Mouse (Mus musculus) CH12.LX (cell line): ENCODE data around the gene Fbxo30. TPM values are rescaled to one million over a fixed set of nuclear protein-coding genes. Genes with fewer than 3 reads are reported as not detected.

Experiments used
- DNase-seq: peaks from one replicate; pipeline ENCODE4 v3.0.0-alpha.2; 2013; ENCODE audit errors: extremely low read depth
- H3K27ac ChIP-seq: 2 replicates; pipeline ENCODE4 v1.5.1; 2012; ENCODE audit warnings: low read depth, mild to moderate bottlenecking, control low read depth, moderate library complexity; ENCODE audit not compliant: insufficient read depth
- H3K27me3 ChIP-seq: replicated peaks from 2 replicates; pipeline ENCODE3; 2012; ENCODE audit warnings: inconsistent platforms
- H3K36me3 ChIP-seq, 2 experiments: replicated peaks in 1 of 2; 2 replicates each; pipeline versions ENCODE3 to v1.6.1; 2012; ENCODE audit warnings: inconsistent platforms in 1 of 2, low read length in 1 of 2, mild to moderate bottlenecking in 1 of 2, mixed read lengths in 1 of 2, moderate library complexity in 1 of 2; ENCODE audit not compliant: control insufficient read depth in 1 of 2, insufficient read depth in 1 of 2
- H3K4me1 ChIP-seq, 2 experiments: 2 replicates each; pipeline ENCODE4 v1.6.1; 2012; ENCODE audit warnings: inconsistent platforms in 1 of 2, moderate library complexity in 1 of 2; ENCODE audit not compliant: insufficient read depth in 2 of 2, control insufficient read depth in 1 of 2
- H3K4me2 ChIP-seq: 2 replicates; pipeline ENCODE4 v1.6.1; 2012; ENCODE audit warnings: low read depth, mild to moderate bottlenecking, control low read depth; ENCODE audit not compliant: poor library complexity, insufficient read depth, severe bottlenecking
- H3K4me3 ChIP-seq, 3 experiments: fragments of 150-350 bp in 1 of 3; sonication (generic) in 1 of 3; replicated peaks in 1 of 3; 2 replicates each; pipeline versions ENCODE3 to v1.5.1; 2011 to 2012; ENCODE audit warnings: low read depth in 2 of 3, low read length in 2 of 3, mild to moderate bottlenecking in 2 of 3, moderate library complexity in 2 of 3, control low read depth in 1 of 3, improper control_type of control experiment in 1 of 3, inconsistent platforms in 1 of 3, mixed read lengths in 1 of 3; ENCODE audit not compliant: poor library complexity in 1 of 3
- H3K79me2 ChIP-seq: replicated peaks from 2 replicates; pipeline ENCODE4 v1.6.1; 2012; ENCODE audit warnings: mild to moderate bottlenecking, moderate library complexity; ENCODE audit not compliant: control insufficient read depth, poor library complexity, insufficient read depth, severe bottlenecking; ENCODE audit errors: extremely low read depth
- H3K9ac ChIP-seq: 2 replicates; pipeline ENCODE4 v1.6.1; 2012; ENCODE audit warnings: low read depth, mild to moderate bottlenecking, control low read depth, moderate library complexity; ENCODE audit not compliant: insufficient read depth
- H3K9me3 ChIP-seq: replicated peaks from 2 replicates; pipeline ENCODE3; 2012; ENCODE audit warnings: low read length, inconsistent platforms, mixed read lengths
- CTCF ChIP-seq, 2 experiments: IDR thresholded peaks in 1 of 2; conservative IDR thresholded peaks in 1 of 2; 2 replicates each; pipeline ENCODE4 v1.5.1; 2011 to 2012; ENCODE audit warnings: low read depth in 2 of 2, low read length in 2 of 2, improper control_type of control experiment in 1 of 2, inconsistent platforms in 1 of 2, mild to moderate bottlenecking in 1 of 2, moderate library complexity in 1 of 2
- ELF1 ChIP-seq: IDR thresholded peaks from 2 replicates; pipeline ENCODE4 v1.6.1; 2014; ENCODE audit warnings: low read depth, mild to moderate bottlenecking, inconsistent platforms, low read length, improper control_type of control experiment
- EP300 ChIP-seq: IDR thresholded peaks from 2 replicates; pipeline ENCODE4 v1.6.1; 2011; ENCODE audit warnings: low read length, improper control_type of control experiment
- ETS1 ChIP-seq: conservative IDR thresholded peaks from 2 replicates; pipeline ENCODE4 v1.6.1; 2012; ENCODE audit warnings: low read depth, mild to moderate bottlenecking, inconsistent platforms, low read length, improper control_type of control experiment, moderate library complexity
- JUND ChIP-seq: conservative IDR thresholded peaks from 2 replicates; pipeline ENCODE4 v1.6.1; 2011; ENCODE audit warnings: low read depth, low read length, improper control_type of control experiment
- MAFK ChIP-seq: IDR thresholded peaks from 2 replicates; pipeline ENCODE4 v1.6.1; 2011; ENCODE audit warnings: low read length, improper control_type of control experiment; ENCODE audit not compliant: insufficient replicate concordance
- MEF2A ChIP-seq: IDR thresholded peaks from 2 replicates; pipeline ENCODE4 v1.6.1; 2014; ENCODE audit warnings: low read depth, mild to moderate bottlenecking, inconsistent platforms, low read length, improper control_type of control experiment, borderline replicate concordance
- POLR2A ChIP-seq: IDR thresholded peaks from 2 replicates; pipeline ENCODE4 v1.6.1; 2011; ENCODE audit warnings: low read depth, mild to moderate bottlenecking, improper control_type of control experiment, low read length
- TBP ChIP-seq: conservative IDR thresholded peaks from 2 replicates; pipeline ENCODE4 v1.6.1; 2011; ENCODE audit warnings: low read depth, low read length, improper control_type of control experiment
- ZMIZ1 ChIP-seq: IDR thresholded peaks from 2 replicates; pipeline ENCODE4 v1.6.1; 2012; ENCODE audit warnings: low read depth, mild to moderate bottlenecking, inconsistent platforms, low read length, improper control_type of control experiment
- dilution Hi-C: fragments of 300-500 bp; cut with MboI; formaldehyde crosslinking; loops from 2 replicates; pipeline ENCODE4 v1.14.3; 2020; ENCODE audit warnings: low sequenced_read_pairs; ENCODE audit not compliant: extremely low pct_unique_long_range_greater_than_20kb, extremely low pct_ligation_motif_present
- in situ Hi-C: fragments of 300-500 bp; cut with MboI; formaldehyde crosslinking; loops from 3 replicates; pipeline ENCODE4 v1.14.3; 2019; ENCODE audit warnings: low sequenced_read_pairs, low pct_ligation_motif_present, low pct_unique_long_range_greater_than_20kb, mixed read lengths
- polyA plus RNA-seq: library from polyadenylated mRNA; unstranded; fragments of >175 nt; gene quantifications from 2 replicates; pipeline ENCODE4 v1.2.1, GENCODE M21; 2012; ENCODE audit warnings: low read depth; ENCODE audit not compliant: insufficient read length
- total RNA-seq, 2 experiments: library from RNA; depleted of rRNA; stranded (reverse); fragments of 300-350 nt in 1 of 2; fragments of >200 nt in 1 of 2; gene quantifications; 2 replicates each; pipeline ENCODE4 v1.2.3; 2012 to 2014

Gene Fbxo30
- total and polyA plus RNA-seq, 3 experiments = 1.8 to 3.1 (median 2.6) TPM

- dilution Hi-C loops = no loop called here
These were observed 42.2 kb downstream of the Fbxo30 start for GRCm38 (mm10) chr10:11323202-11323898.

GRCm38 (mm10) chr10:11326526-11326925 lies 45.4 kb downstream of the Fbxo30 start:
- no peak overlapping the region for H3K9ac ChIP-seq
- dilution Hi-C loops = no loop called here
- no peaks in the 10 kb centered on the region for H3K9me3 ChIP-seq
- no peak overlapping the region for H3K27ac ChIP-seq
- H3K4me2 ChIP-seq = no peak overlapping the region
- TF ChIP-seq ELF1 (no peak), CTCF (conservative IDR thresholded peaks at IDR 0.05 in 1 of 2, IDR thresholded peaks at IDR 0.05 in 1 of 2; ENCODE audit: low read depth in 2 of 2, low read length in 2 of 2) (peak in 1 of 2 experiments; percentile 42; a peak in 3 of 4 replicates)
- no peak overlapping the region for H3K4me3 ChIP-seq
- no peaks in the 10 kb centered on the region for H3K27me3 ChIP-seq
- no peak for DNase-seq
- H3K4me1 ChIP-seq = peaks cover 7 to 15% of the 10 kb centered on the region in 2 experiments; a peak in 3 of 4 replicates
- H3K36me3 ChIP-seq = no peaks in the 10 kb centered on the region
- in situ Hi-C loops = no loop called here
- H3K79me2 ChIP-seq = no peaks in the 10 kb centered on the region

More at GRCm38 (mm10) chr10:11323202-11323898, 42.2 kb downstream of the Fbxo30 start:
- DNase-seq = peak; percentile 44
- Histone ChIP-seq H3K9me3 (no peaks in the 10 kb centered on the region), H3K4me2 (no peak overlapping the region), H3K4me3 (no peak overlapping the region), H3K36me3 (no peaks in the 10 kb centered on the region), H3K9ac (no peak overlapping the region), H3K79me2 (no peaks in the 10 kb centered on the region), H3K4me1 (peaks cover 7 to 15% of the 10 kb centered on the region in 2 experiments; a peak in 3 of 4 replicates), H3K27ac (no peak overlapping the region), H3K27me3 (no peaks in the 10 kb centered on the region)
- in situ Hi-C loops = no loop called here
- TF ChIP-seq ELF1 = 0 out of 2 replicates have a peak, but pooled peaks have one; percentile 23
- TF ChIP-seq POLR2A = peak; percentile 50
- no peak for TF ChIP-seq JUND
- TF ChIP-seq MEF2A = no peak
- peak; percentile 18; the same call in 1 of the 2 replicates for TF ChIP-seq EP300
- TF ChIP-seq MAFK = peak; percentile 59
- peak; percentile 86 for TF ChIP-seq TBP
- peak; percentile 90 for TF ChIP-seq ZMIZ1

- H3K36me3 ChIP-seq = no peaks in the 10 kb centered on the region
- H3K9ac ChIP-seq = no peak within 1 kb of the TSS
- H3K4me1 ChIP-seq = no peaks in the 10 kb centered on the region
- no peaks in the 10 kb centered on the region for H3K9me3 ChIP-seq
- dilution Hi-C loops = no loop called here
- in situ Hi-C loops = no loop called here
- no peaks in the 10 kb centered on the region for H3K27me3 ChIP-seq
- H3K79me2 ChIP-seq = no peaks in the 10 kb centered on the region
- H3K4me3 ChIP-seq = no peak within 1 kb of the TSS
- H3K27ac ChIP-seq = no peak within 1 kb of the TSS
- no peak for DNase-seq
- TF ChIP-seq ETS1 = no peak
- H3K4me2 ChIP-seq = no peak within 1 kb of the TSS
These were observed 62.3 kb downstream of the Fbxo30 start, which contains the start of gene Epm2a for GRCm38 (mm10) chr10:11343205-11344141. Gene Epm2a, plus strand, starts transcription at chr10:11343404.
